Mouse (Mus musculus): ENCODE data around the gene Hist1h2ac.
A peak's percentile ranks its signal among the peaks of the same experiment; 100 is the strongest.

Gene Hist1h2ac

GRCm38 (mm10) chr13:23699767-23700166 is 16.0 kb upstream of the Hist1h2ac start:
- DNase-seq (ENCODE audit: low spot score) = no peak

GRCm38 (mm10) chr13:23698996-23699395 is 15.2 kb upstream of the Hist1h2ac start:
- DNase-seq (ENCODE audit: low spot score) = no peak

GRCm38 (mm10) chr13:23698300-23698693 is 14.5 kb upstream of the Hist1h2ac start, which contains the start of gene Hist1h4c:
TSS of gene Hist1h4c (minus strand) at chr13:23698454.
- peak; percentile 100 for DNase-seq (ENCODE audit: low spot score)

- peak; percentile 90 for DNase-seq (ENCODE audit: low spot score)
Observed at GRCm38 (mm10) chr13:23697491-23698299, 13.9 kb upstream of the Hist1h2ac start.

- peak; percentile 49 for DNase-seq (ENCODE audit: low spot score)
Observed at GRCm38 (mm10) chr13:23696061-23696474, 12.3 kb upstream of the Hist1h2ac start.

- no peak for DNase-seq (ENCODE audit: low spot score)
Observed at GRCm38 (mm10) chr13:23695514-23695913, 11.8 kb upstream of the Hist1h2ac start, which contains the start of gene Hist1h1t. TSS of gene Hist1h1t (plus strand) at chr13:23695814.

GRCm38 (mm10) chr13:23694956-23695355 is 11.2 kb upstream of the Hist1h2ac start:
- DNase-seq (ENCODE audit: low spot score) = no peak

- no peak for DNase-seq (ENCODE audit: low spot score)
Observed at GRCm38 (mm10) chr13:23693856-23694440, 10.2 kb upstream of the Hist1h2ac start.

GRCm38 (mm10) chr13:23689459-23689858 is 5.7 kb upstream of the Hist1h2ac start:
- DNase-seq (ENCODE audit: low spot score) = no peak

- DNase-seq (ENCODE audit: low spot score) = no peak
Observed at GRCm38 (mm10) chr13:23688956-23689355, 5.2 kb upstream of the Hist1h2ac start.

GRCm38 (mm10) chr13:23687907-23688306 is 4.2 kb upstream of the Hist1h2ac start:
- DNase-seq (ENCODE audit: low spot score) = no peak

GRCm38 (mm10) chr13:23687181-23687580 is 3.4 kb upstream of the Hist1h2ac start:
- DNase-seq (ENCODE audit: low spot score) = no peak

- no peak for DNase-seq (ENCODE audit: low spot score)
Observed at GRCm38 (mm10) chr13:23685966-23686365, 2.2 kb upstream of the Hist1h2ac start.

GRCm38 (mm10) chr13:23685121-23685861 is 1.5 kb upstream of the Hist1h2ac start:
- DNase-seq (ENCODE audit: low spot score) = peak; percentile 68

- DNase-seq (ENCODE audit: low spot score) = peak; percentile 89
Observed at GRCm38 (mm10) chr13:23684295-23684945, 672 bp upstream of the Hist1h2ac start.

GRCm38 (mm10) chr13:23682947-23683754 is 597 bp downstream of the Hist1h2ac start:
- DNase-seq (ENCODE audit: low spot score) = peak; percentile 58

GRCm38 (mm10) chr13:23682623-23682946 is 1.2 kb downstream of the Hist1h2ac start:
- DNase-seq (ENCODE audit: low spot score) = peak; percentile 45

GRCm38 (mm10) chr13:23681990-23682582 is 1.7 kb downstream of the Hist1h2ac start:
- no peak for DNase-seq (ENCODE audit: low spot score)

- no peak for DNase-seq (ENCODE audit: low spot score)
Observed at GRCm38 (mm10) chr13:23662536-23662935, 21.2 kb downstream of the Hist1h2ac start.

GRCm38 (mm10) chr13:23659636-23660366 is 23.9 kb downstream of the Hist1h2ac start:
- DNase-seq (ENCODE audit: low spot score) = no peak
